Mouse (Mus musculus): Measurements from ENCODE around the gene Glra1.

- TF ChIP-seq POLR2A (IDR thresholded peaks at IDR 0.05; ENCODE audit: low read depth, low read length) (no peak), CTCF (conservative IDR thresholded peaks at IDR 0.05; ENCODE audit: insufficient read depth, insufficient read length, low read depth, low read length) (no peak)
These were observed 111.8 kb downstream of the Glra1 start for GRCm38 (mm10) chr11:55496158-55496557.

All from kidney, adult 2 months (tissue).